Mouse (Mus musculus): ENCODE measurements around the gene Tfeb. TPM values are rescaled to one million over a fixed set of nuclear protein-coding genes. Genes with fewer than 3 reads are reported as not detected.

Gene Tfeb
- total and polyA plus RNA-seq, 2 experiments = 5.7 to 15.7 TPM

GRCm38 (mm10) chr17:47766407-47767043 is 29.7 kb downstream of the Tfeb start:
- DNase-seq (ENCODE audit: extremely low read depth, low read depth, low spot score) = no peak
- Histone ChIP-seq H3K79me2 (ENCODE audit: control insufficient read depth, insufficient read depth, low read length) (peaks cover 44% of the 10 kb centered on the region), H3K27me3 (ENCODE audit: control insufficient read depth, insufficient read depth, low read length) (no peaks in the 10 kb centered on the region), H3K4me3 (ENCODE audit: insufficient read depth, low read depth, low read length) (no peak overlapping the region), H3K36me3 (ENCODE audit: control insufficient read depth, insufficient read depth, low read length) (no peaks in the 10 kb centered on the region), H3K4me1 (ENCODE audit: control insufficient read depth, insufficient read depth, low read length) (peaks cover 16% of the 10 kb centered on the region), H3K27ac (replicated peaks; ENCODE audit: insufficient read depth, low read depth, low read length) (peak overlapping the region; percentile 32), H3K9ac (ENCODE audit: low read depth, low read length) (no peak overlapping the region)
- TF ChIP-seq CTCF (IDR thresholded peaks at IDR 0.05; ENCODE audit: low read depth, low read length) (no peak), POLR2A (IDR thresholded peaks at IDR 0.05; ENCODE audit: extremely low read depth, insufficient read depth, low read length) (no peak)
- WGBS = 86% methylated on average over 6 of the region's 6 CpGs

- DNase-seq (ENCODE audit: extremely low read depth, low read depth, low spot score) = no peak
- Histone ChIP-seq H3K27ac (replicated peaks; ENCODE audit: insufficient read depth, low read depth, low read length) (peak overlapping the region; percentile 32; the same call in 1 of the 2 replicates), H3K36me3 (ENCODE audit: control insufficient read depth, insufficient read depth, low read length) (no peaks in the 10 kb centered on the region), H3K9ac (ENCODE audit: low read depth, low read length) (no peak overlapping the region), H3K4me1 (ENCODE audit: control insufficient read depth, insufficient read depth, low read length) (peaks cover 16% of the 10 kb centered on the region), H3K4me3 (ENCODE audit: insufficient read depth, low read depth, low read length) (no peak overlapping the region), H3K27me3 (ENCODE audit: control insufficient read depth, insufficient read depth, low read length) (no peaks in the 10 kb centered on the region), H3K79me2 (ENCODE audit: control insufficient read depth, insufficient read depth, low read length) (peaks cover 44% of the 10 kb centered on the region)
- no peak for TF ChIP-seq POLR2A (IDR thresholded peaks at IDR 0.05; ENCODE audit: extremely low read depth, insufficient read depth, low read length)
- TF ChIP-seq CTCF (IDR thresholded peaks at IDR 0.05; ENCODE audit: low read depth, low read length) = no peak
- 85% methylated on average over 2 of the region's 2 CpGs for WGBS
Observed at GRCm38 (mm10) chr17:47767081-47767455, 30.2 kb downstream of the Tfeb start.

GRCm38 (mm10) chr17:47767456-47768141 is 30.8 kb downstream of the Tfeb start:
- no peak for TF ChIP-seq POLR2A (IDR thresholded peaks at IDR 0.05; ENCODE audit: extremely low read depth, insufficient read depth, low read length)
- TF ChIP-seq CTCF (IDR thresholded peaks at IDR 0.05; ENCODE audit: low read depth, low read length) = no peak
- H3K9ac ChIP-seq (ENCODE audit: low read depth, low read length) = no peak overlapping the region
- peaks cover 44% of the 10 kb centered on the region for H3K79me2 ChIP-seq (ENCODE audit: control insufficient read depth, insufficient read depth, low read length)
- H3K4me3 ChIP-seq (ENCODE audit: insufficient read depth, low read depth, low read length) = no peak overlapping the region
- 80% methylated on average over 13 of the region's 17 CpGs for WGBS
- H3K4me1 ChIP-seq (ENCODE audit: control insufficient read depth, insufficient read depth, low read length) = peaks cover 12% of the 10 kb centered on the region
- peak overlapping the region; percentile 32; the same call in 1 of the 2 replicates for H3K27ac ChIP-seq (replicated peaks; ENCODE audit: insufficient read depth, low read depth, low read length)
- no peak for DNase-seq (ENCODE audit: extremely low read depth, low read depth, low spot score)
- no peaks in the 10 kb centered on the region for H3K36me3 ChIP-seq (ENCODE audit: control insufficient read depth, insufficient read depth, low read length)
- H3K27me3 ChIP-seq (ENCODE audit: control insufficient read depth, insufficient read depth, low read length) = no peaks in the 10 kb centered on the region

- Histone ChIP-seq H3K4me1 (ENCODE audit: control insufficient read depth, insufficient read depth, low read length) (0 out of 2 replicates have a peak, but pooled peaks cover under 1% of the 10 kb centered on the region), H3K4me3 (ENCODE audit: insufficient read depth, low read depth, low read length) (peak overlapping the region; percentile 29; the same call in 1 of the 2 replicates), H3K9ac (ENCODE audit: low read depth, low read length) (no peak overlapping the region), H3K27me3 (ENCODE audit: control insufficient read depth, insufficient read depth, low read length) (no peaks in the 10 kb centered on the region), H3K79me2 (ENCODE audit: control insufficient read depth, insufficient read depth, low read length) (peaks cover 41% of the 10 kb centered on the region), H3K36me3 (ENCODE audit: control insufficient read depth, insufficient read depth, low read length) (no peaks in the 10 kb centered on the region), H3K27ac (replicated peaks; ENCODE audit: insufficient read depth, low read depth, low read length) (peak overlapping the region; percentile 45)
- peak; percentile 46 for TF ChIP-seq CTCF (IDR thresholded peaks at IDR 0.05; ENCODE audit: low read depth, low read length)
- TF ChIP-seq POLR2A (IDR thresholded peaks at IDR 0.05; ENCODE audit: extremely low read depth, insufficient read depth, low read length) = no peak
- no peak for DNase-seq (ENCODE audit: extremely low read depth, low read depth, low spot score)
- WGBS = 71% methylated on average over 12 of the region's 12 CpGs
Observed at GRCm38 (mm10) chr17:47768707-47769276, 32.0 kb downstream of the Tfeb start.

- 91% methylated on average over 11 of the region's 11 CpGs for WGBS
- no peaks in the 10 kb centered on the region for H3K27me3 ChIP-seq (ENCODE audit: control insufficient read depth, insufficient read depth, low read length)
- DNase-seq (ENCODE audit: extremely low read depth, low read depth, low spot score) = no peak
- H3K4me3 ChIP-seq (ENCODE audit: insufficient read depth, low read depth, low read length) = no peak overlapping the region
- no peaks in the 10 kb centered on the region for H3K4me1 ChIP-seq (ENCODE audit: control insufficient read depth, insufficient read depth, low read length)
- peak overlapping the region; percentile 45 for H3K27ac ChIP-seq (replicated peaks; ENCODE audit: insufficient read depth, low read depth, low read length)
- H3K36me3 ChIP-seq (ENCODE audit: control insufficient read depth, insufficient read depth, low read length) = no peaks in the 10 kb centered on the region
- H3K9ac ChIP-seq (ENCODE audit: low read depth, low read length) = no peak overlapping the region
- peaks cover 39% of the 10 kb centered on the region for H3K79me2 ChIP-seq (ENCODE audit: control insufficient read depth, insufficient read depth, low read length)
- TF ChIP-seq CTCF (IDR thresholded peaks at IDR 0.05; ENCODE audit: low read depth, low read length) (no peak), POLR2A (IDR thresholded peaks at IDR 0.05; ENCODE audit: extremely low read depth, insufficient read depth, low read length) (no peak)
Observed at GRCm38 (mm10) chr17:47769389-47770299, 32.8 kb downstream of the Tfeb start.
